Mouse (Mus musculus): ENCODE results near the gene Cdsn. TPM values are rescaled to one million over a fixed set of nuclear protein-coding genes. Genes with fewer than 3 reads are reported as not detected.

Gene Cdsn
- polyA plus RNA-seq, 1 experiment from 2014 or later, result not detected

- Histone ChIP-seq H3K27ac (no peak overlapping the region), H3K9me3 (replicated peaks) (no peaks in the 10 kb centered on the region), H3K4me3 (no peak overlapping the region), H3K9ac (no peak overlapping the region), H3K27me3 (replicated peaks) (0 out of 2 replicates have a peak, but pooled peaks cover 8% of the 10 kb centered on the region), H3K4me1 (no peaks in the 10 kb centered on the region), H3K4me2 (no peak overlapping the region), H3K36me3 (no peaks in the 10 kb centered on the region)
- 20% methylated on average over 16 of the region's 16 CpGs for WGBS (ENCODE audit: insufficient replicate concordance)
- no peak for ATAC-seq
These were observed 32.5 kb downstream of the Cdsn start for GRCm38 (mm10) chr17:35584330-35584937.

- Histone ChIP-seq H3K4me1 (no peaks in the 10 kb centered on the region), H3K4me2 (no peak overlapping the region), H3K27me3 (replicated peaks) (0 out of 2 replicates have a peak, but pooled peaks cover 15% of the 10 kb centered on the region), H3K9me3 (replicated peaks) (no peaks in the 10 kb centered on the region), H3K27ac (no peak overlapping the region), H3K4me3 (no peak overlapping the region), H3K36me3 (no peaks in the 10 kb centered on the region), H3K9ac (no peak overlapping the region)
- ATAC-seq, result no peak
- WGBS (ENCODE audit: insufficient replicate concordance), result 26% methylated on average over 1 of the region's 1 CpGs
These were observed 35.4 kb downstream of the Cdsn start for GRCm38 (mm10) chr17:35587291-35587690.

- WGBS (ENCODE audit: insufficient replicate concordance), result 33% methylated on average over 4 of the region's 4 CpGs
- no peak overlapping the region for H3K9ac ChIP-seq
These were observed 36.5 kb downstream of the Cdsn start for GRCm38 (mm10) chr17:35588387-35588786.

GRCm38 (mm10) chr17:35590410-35591218, 38.7 kb downstream of the Cdsn start:
- Histone ChIP-seq H3K9ac (no peak overlapping the region), H3K27me3 (replicated peaks) (peaks cover 9% of the 10 kb centered on the region; the same call in 1 of the 2 replicates), H3K4me1 (no peaks in the 10 kb centered on the region), H3K36me3 (no peaks in the 10 kb centered on the region), H3K27ac (no peak overlapping the region), H3K4me3 (no peak overlapping the region), H3K4me2 (no peak overlapping the region), H3K9me3 (replicated peaks) (no peaks in the 10 kb centered on the region)
- ATAC-seq, result no peak
- WGBS (ENCODE audit: insufficient replicate concordance), result 41% methylated on average over 21 of the region's 21 CpGs

More at GRCm38 (mm10) chr17:35588387-35588786, 36.5 kb downstream of the Cdsn start:
- no peaks in the 10 kb centered on the region for H3K4me1 ChIP-seq
- 0 out of 2 replicates have a peak, but pooled peaks cover 15% of the 10 kb centered on the region for H3K27me3 ChIP-seq (replicated peaks)
- H3K4me2 ChIP-seq, result no peak overlapping the region
- no peak overlapping the region for H3K4me3 ChIP-seq
- no peaks in the 10 kb centered on the region for H3K9me3 ChIP-seq (replicated peaks)
- ATAC-seq, result no peak
- H3K27ac ChIP-seq, result no peak overlapping the region
- H3K36me3 ChIP-seq, result no peaks in the 10 kb centered on the region

- ATAC-seq, result no peak
- WGBS (ENCODE audit: insufficient replicate concordance), result 85% methylated on average over 7 of the region's 7 CpGs
- Histone ChIP-seq H3K9ac (no peak overlapping the region), H3K9me3 (replicated peaks) (no peaks in the 10 kb centered on the region), H3K4me3 (no peak overlapping the region), H3K27ac (no peak overlapping the region), H3K36me3 (no peaks in the 10 kb centered on the region), H3K4me1 (no peaks in the 10 kb centered on the region), H3K27me3 (replicated peaks) (peaks cover 7% of the 10 kb centered on the region; the same call in 1 of the 2 replicates), H3K4me2 (no peak overlapping the region)
These were observed 39.3 kb downstream of the Cdsn start for GRCm38 (mm10) chr17:35591219-35591578.

GRCm38 (mm10) chr17:35591731-35592130, 39.8 kb downstream of the Cdsn start:
- Histone ChIP-seq H3K4me3 (no peak overlapping the region), H3K9ac (no peak overlapping the region), H3K36me3 (no peaks in the 10 kb centered on the region), H3K4me2 (no peak overlapping the region), H3K4me1 (no peaks in the 10 kb centered on the region), H3K9me3 (replicated peaks) (no peaks in the 10 kb centered on the region), H3K27me3 (replicated peaks) (peaks cover 7% of the 10 kb centered on the region; the same call in 1 of the 2 replicates), H3K27ac (no peak overlapping the region)
- no peak for ATAC-seq
- WGBS (ENCODE audit: insufficient replicate concordance), result 81% methylated on average over 15 of the region's 15 CpGs

- H3K27ac ChIP-seq, result no peak overlapping the region
- no peaks in the 10 kb centered on the region for H3K36me3 ChIP-seq
- no peak for ATAC-seq
- H3K4me1 ChIP-seq, result no peaks in the 10 kb centered on the region
- peaks cover 7% of the 10 kb centered on the region; the same call in 1 of the 2 replicates for H3K27me3 ChIP-seq (replicated peaks)
- 72% methylated on average over 9 of the region's 9 CpGs for WGBS (ENCODE audit: insufficient replicate concordance)
- peaks cover 2% of the 10 kb centered on the region; the same call in 1 of the 2 replicates for H3K9me3 ChIP-seq (replicated peaks)
- H3K4me3 ChIP-seq, result no peak overlapping the region
- no peak overlapping the region for H3K4me2 ChIP-seq
- H3K9ac ChIP-seq, result no peak overlapping the region
These were observed 40.2 kb downstream of the Cdsn start for GRCm38 (mm10) chr17:35592131-35592530.

GRCm38 (mm10) chr17:35593786-35594185, 41.9 kb downstream of the Cdsn start:
- WGBS (ENCODE audit: insufficient replicate concordance), result 25% methylated on average over 4 of the region's 4 CpGs
- peaks cover 6% of the 10 kb centered on the region; the same call in 1 of the 2 replicates for H3K9me3 ChIP-seq (replicated peaks)
- no peak for ATAC-seq

GRCm38 (mm10) chr17:35594456-35594855, 42.5 kb downstream of the Cdsn start:
- Histone ChIP-seq H3K9ac (no peak overlapping the region), H3K9me3 (replicated peaks) (peaks cover 6% of the 10 kb centered on the region; the same call in 1 of the 2 replicates), H3K4me1 (no peaks in the 10 kb centered on the region), H3K4me3 (no peak overlapping the region), H3K27ac (no peak overlapping the region), H3K36me3 (no peaks in the 10 kb centered on the region), H3K4me2 (no peak overlapping the region), H3K27me3 (replicated peaks) (peaks cover 7% of the 10 kb centered on the region; the same call in 1 of the 2 replicates)
- ATAC-seq, result no peak
- 61% methylated on average over 7 of the region's 7 CpGs for WGBS (ENCODE audit: insufficient replicate concordance)

More at GRCm38 (mm10) chr17:35593786-35594185, 41.9 kb downstream of the Cdsn start:
- Histone ChIP-seq H3K27ac (no peak overlapping the region), H3K27me3 (replicated peaks) (peaks cover 7% of the 10 kb centered on the region; the same call in 1 of the 2 replicates), H3K4me1 (no peaks in the 10 kb centered on the region), H3K4me2 (no peak overlapping the region), H3K36me3 (no peaks in the 10 kb centered on the region), H3K9ac (no peak overlapping the region), H3K4me3 (no peak overlapping the region)

GRCm38 (mm10) chr17:35597399-35597798, 45.5 kb downstream of the Cdsn start:
- no peak for ATAC-seq
- H3K9ac ChIP-seq, result no peak overlapping the region
- H3K27me3 ChIP-seq (replicated peaks), result peaks cover 7% of the 10 kb centered on the region
- WGBS (ENCODE audit: insufficient replicate concordance), result 70% methylated on average over 3 of the region's 3 CpGs
- H3K36me3 ChIP-seq, result no peaks in the 10 kb centered on the region
- H3K9me3 ChIP-seq (replicated peaks), result peaks cover 6% of the 10 kb centered on the region; the same call in 1 of the 2 replicates
- H3K27ac ChIP-seq, result no peak overlapping the region
- H3K4me3 ChIP-seq, result no peak overlapping the region
- H3K4me1 ChIP-seq, result no peaks in the 10 kb centered on the region
- no peak overlapping the region for H3K4me2 ChIP-seq

- H3K27ac ChIP-seq, result no peak within 1 kb of the TSS
- 48% methylated on average over 2 of the region's 2 CpGs for WGBS (ENCODE audit: insufficient replicate concordance)
- no peaks in the 10 kb centered on the region for H3K36me3 ChIP-seq
- H3K27me3 ChIP-seq (replicated peaks), result peaks cover 14% of the 10 kb centered on the region
- peaks cover 6% of the 10 kb centered on the region; the same call in 1 of the 2 replicates for H3K9me3 ChIP-seq (replicated peaks)
- H3K4me2 ChIP-seq, result no peak within 1 kb of the TSS
- no peak within 1 kb of the TSS for H3K4me3 ChIP-seq
- no peak for ATAC-seq
- H3K9ac ChIP-seq, result no peak within 1 kb of the TSS
- no peaks in the 10 kb centered on the region for H3K4me1 ChIP-seq
These were observed 49.3 kb downstream of the Cdsn start, which contains the start of gene Sfta2 for GRCm38 (mm10) chr17:35601249-35601648. Gene Sfta2, plus strand, starts transcription at chr17:35601549.
